ENCODE assay signal across 27 mouse cellular contexts in the genomic region with DNA sequence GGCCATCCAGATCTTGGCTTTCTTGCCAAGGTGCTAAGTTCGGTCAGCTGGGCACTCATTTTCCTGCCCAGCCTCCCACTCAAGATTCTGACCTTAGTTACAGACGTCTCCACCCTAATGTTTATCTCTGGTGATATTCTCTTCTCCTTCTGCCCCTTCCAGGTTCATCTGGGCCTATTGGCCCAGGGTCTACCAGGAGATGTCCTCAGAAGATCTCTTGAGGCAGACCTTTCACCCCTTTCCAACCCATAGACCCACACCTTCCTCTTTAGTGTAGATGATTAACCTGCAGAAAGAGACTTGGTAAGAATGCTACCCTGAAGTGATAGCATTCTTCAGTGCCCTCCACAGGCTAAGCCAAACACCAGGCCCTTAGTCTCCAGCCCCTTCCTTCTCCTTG. TPM values are rescaled to one million over a fixed set of nuclear protein-coding genes. Genes with fewer than 3 reads are reported as not detected.
DNase-seq lines count a peak whose midpoint lies in the region; ATAC-seq lines count a peak whose summit lies in the region.
"Had no signal": no experiment of that assay in that cellular context is flagged by ENCODE, and none has a peak within 500 bp of the region (broad histone marks: within the 10 kb centered on the region; RNA-seq: fewer than 3 reads in every experiment).

No protein-coding gene starts in this region.

- H3K27me3 ChIP-seq in hindbrain, embryonic 15.5 days: peaks cover 12% of the 10 kb centered on the region
- peaks cover 57% of the 10 kb centered on the region for H3K27me3 ChIP-seq in hindbrain, embryonic 10.5 days (ENCODE audit: insufficient read depth, poor library complexity, severe bottlenecking)

- no peak for ATAC-seq in hindbrain, embryonic 15.5 days (ENCODE audit: low FRiP score, low read depth)
- ATAC-seq: forebrain, embryonic 13.5 days; intestine, postnatal 0 days; liver, embryonic 12.5 days; midbrain, embryonic 16.5 days had no signal

- H3K36me3 ChIP-seq in hindbrain, embryonic 15.5 days: no peaks in the 10 kb centered on the region
- H3K36me3 ChIP-seq in hindbrain, embryonic 10.5 days: no peaks in the 10 kb centered on the region
- H3K36me3 ChIP-seq: heart, embryonic 12.5 days; limb, embryonic 13.5 days; liver, embryonic 12.5 days had no signal

- H3K9me3 ChIP-seq in hindbrain, embryonic 15.5 days: no peaks in the 10 kb centered on the region
- H3K9me3 ChIP-seq in hindbrain, embryonic 10.5 days: no peaks in the 10 kb centered on the region
- H3K9me3 ChIP-seq: forebrain, embryonic 13.5 days; heart, embryonic 12.5 days; limb, embryonic 13.5 days; liver, embryonic 12.5 days had no signal

- H3K4me1 ChIP-seq in hindbrain, embryonic 15.5 days (replicated peaks): peaks cover 42% of the 10 kb centered on the region
- H3K4me1 ChIP-seq in hindbrain, embryonic 10.5 days (replicated peaks): peaks cover 63% of the 10 kb centered on the region

- H3K27ac ChIP-seq in hindbrain, embryonic 15.5 days (replicated peaks): no peak overlapping the region
- no peak overlapping the region for H3K27ac ChIP-seq in hindbrain, embryonic 10.5 days
- H3K27ac ChIP-seq: forebrain, embryonic 13.5 days; limb, embryonic 13.5 days; liver, embryonic 12.5 days; stomach, postnatal 0 days had no signal

- H3K9ac ChIP-seq in hindbrain, embryonic 15.5 days: no peak overlapping the region
- H3K9ac ChIP-seq: forebrain, embryonic 13.5 days; heart, embryonic 12.5 days; limb, embryonic 13.5 days; liver, embryonic 12.5 days had no signal

- no peak overlapping the region for H3K4me3 ChIP-seq in hindbrain, embryonic 15.5 days
- H3K4me3 ChIP-seq in hindbrain, embryonic 10.5 days: no peak overlapping the region
- H3K4me3 ChIP-seq: forebrain, embryonic 13.5 days; heart, embryonic 12.5 days; limb, embryonic 13.5 days; liver, embryonic 12.5 days; myocyte had no signal

- 76% methylated on average over 2 of the region's 2 CpGs for WGBS in hindbrain, embryonic 15.5 days
- WGBS in hindbrain, embryonic 10.5 days: 89% methylated on average over 2 of the region's 2 CpGs

- H3K4me2 ChIP-seq in hindbrain, embryonic 15.5 days: peak overlapping the region; percentile 13; the same call in 1 of the 2 replicates
- H3K4me2 ChIP-seq: forebrain, embryonic 13.5 days; heart, embryonic 12.5 days; liver, embryonic 12.5 days had no signal

- DNase-seq in hindbrain, embryonic 10.5 days (ENCODE audit: low spot score): no peak
- DNase-seq in layer of hippocampus, adult 11-12 months (ENCODE audit: low spot score): peak; percentile 2
- no peak for DNase-seq in layer of hippocampus, postnatal 25 days (ENCODE audit: extremely low spot score in 1 of 2, low spot score in 1 of 2)
- DNase-seq in kidney, adult 9 months: peak; percentile 81
- DNase-seq in kidney, postnatal 14 days: peak; percentile 56
- no peak for DNase-seq in thymus, postnatal 14 days
- DNase-seq in thymus, postnatal 10 days (ENCODE audit: low spot score in 2 of 2): no peak
- DNase-seq: adrenal gland, adult 8-10 months; cerebellum, adult 11-12 months; heart, postnatal 10 days; thymus, adult 2 months had no signal

RNA-seq across cellular contexts. Expression of a gene that starts 2.8 kb away (rescaled TPM):
- polyA plus RNA-seq in hindbrain, embryonic 15.5 days (2015; fragmentation: Nextera tagmentation; extraction: Ambion mirVana): 32.2 and 33.7 TPM in 2 replicates
- polyA plus RNA-seq in hindbrain, embryonic 10.5 days (2016; fragmentation: Nextera tagmentation; extraction: Ambion mirVana): 13.4 and 14.0 TPM in 2 replicates
- total RNA-seq in layer of hippocampus, postnatal 25 days (2021): 10 to 100 TPM in 1 of 2 experiments, 1 to 10 TPM in 1; 9.7 to 10.3 TPM

RNA-seq across cellular contexts. Expression of a gene that starts 10.8 kb away (rescaled TPM):
- polyA plus RNA-seq in hindbrain, embryonic 15.5 days (2015; fragmentation: Nextera tagmentation; extraction: Ambion mirVana): 92.0 and 99.4 TPM in 2 replicates
- polyA plus RNA-seq in hindbrain, embryonic 10.5 days (2016; fragmentation: Nextera tagmentation; extraction: Ambion mirVana): 110 and 124 TPM in 2 replicates
- total RNA-seq in layer of hippocampus, postnatal 25 days (2021): 10 to 100 TPM; 47.5 to 56.3 TPM

RNA-seq across cellular contexts. Expression of a gene that starts 14.0 kb away (rescaled TPM):
- polyA plus RNA-seq in hindbrain, embryonic 15.5 days (2015; fragmentation: Nextera tagmentation; extraction: Ambion mirVana): 0.98 and 1.2 TPM in 2 replicates
- polyA plus RNA-seq in hindbrain, embryonic 10.5 days (2016; fragmentation: Nextera tagmentation; extraction: Ambion mirVana): 0.31 and 0.67 TPM in 2 replicates
- total RNA-seq in layer of hippocampus, postnatal 25 days (2021): 10 to 100 TPM; 31.3 to 33.9 TPM
- total RNA-seq: granulocyte monocyte progenitor cell, adult 5-6 weeks had no signal

RNA-seq across cellular contexts. Expression of a gene that starts 18.5 kb away (rescaled TPM):
- polyA plus RNA-seq in hindbrain, embryonic 15.5 days (2015; fragmentation: Nextera tagmentation; extraction: Ambion mirVana): not detected in 2 replicates
- polyA plus RNA-seq in hindbrain, embryonic 10.5 days (2016; fragmentation: Nextera tagmentation; extraction: Ambion mirVana): 0.18 TPM in 1 of 2 replicates, not detected in the other
- not detected for total RNA-seq in layer of hippocampus, postnatal 25 days (2021)
- total RNA-seq: adrenal gland, adult 8-10 months; gastrocnemius, adult 8-10 months; granulocyte monocyte progenitor cell, adult 5-6 weeks; heart, postnatal 10 days; left cerebral cortex, postnatal 25 days; megakaryocyte-erythroid progenitor cell, adult 5-6 weeks had no signal
- polyA plus RNA-seq: C2C12; embryonic facial prominence, embryonic 14.5 days; forebrain, embryonic 13.5 days; heart, embryonic 12.5 days; hindbrain, embryonic 11.5 days; intestine, postnatal 0 days; limb, embryonic 13.5 days; liver, embryonic 12.5 days; midbrain, embryonic 16.5 days; myocyte had no signal

RNA-seq across cellular contexts. Expression of a gene that starts 31.0 kb away (rescaled TPM):
- 248 and 265 TPM in 2 replicates for polyA plus RNA-seq in hindbrain, embryonic 15.5 days (2015; fragmentation: Nextera tagmentation; extraction: Ambion mirVana)
- 252 and 253 TPM in 2 replicates for polyA plus RNA-seq in hindbrain, embryonic 10.5 days (2016; fragmentation: Nextera tagmentation; extraction: Ambion mirVana)
- total RNA-seq in layer of hippocampus, postnatal 25 days (2021): 10 to 100 TPM; 82.3 to 93.0 TPM

Comparison
In these comparisons a context has a peak if more than half of its experiments do, and no peak if none do; other contexts are left out.
1. DNase-seq: peak in layer of hippocampus, adult 11-12 months (single experiment), kidney, adult 9 months (single experiment) and kidney, postnatal 14 days (single experiment); none in hindbrain, embryonic 10.5 days (single experiment), layer of hippocampus, postnatal 25 days (0 of 2), thymus, postnatal 14 days (single experiment) and thymus, postnatal 10 days (0 of 2).